Mouse (Mus musculus) G1E (cell line): ENCODE data around the gene Dnajc6. TPM values are rescaled to one million over a fixed set of nuclear protein-coding genes. Genes with fewer than 3 reads are reported as not detected.
A peak's percentile ranks its signal among the peaks of the same experiment; 100 is the strongest.

Experiments
- ATAC-seq: 2 replicates; pipeline ENCODE4 v1.8.0; 2016; ENCODE audit warnings: mild to moderate bottlenecking; ENCODE audit not compliant: insufficient number of reproducible peaks, poor library complexity, low FRiP score, severe bottlenecking; ENCODE audit errors: extremely low read depth
- DNase-seq: peaks from one replicate; pipeline ENCODE4 v3.0.0; 2012; ENCODE audit warnings: low spot score
- H3K27me3 ChIP-seq: 2 replicates; pipeline ENCODE4 v1.6.1; 2012; ENCODE audit warnings: mild to moderate bottlenecking, low read length, inconsistent platforms; ENCODE audit not compliant: insufficient read depth
- H3K36me3 ChIP-seq: replicated peaks from 2 replicates; pipeline ENCODE3; 2012; ENCODE audit warnings: mild to moderate bottlenecking, inconsistent platforms
- H3K4me1 ChIP-seq: 2 replicates; pipeline ENCODE4 v1.6.1; 2012; ENCODE audit warnings: low read depth, low read length, inconsistent platforms, mixed read lengths; ENCODE audit not compliant: insufficient read depth
- H3K4me3 ChIP-seq: 2 replicates; pipeline ENCODE4 v1.5.1; 2012; ENCODE audit warnings: low read depth, mild to moderate bottlenecking, inconsistent platforms, low read length, moderate library complexity, mixed read lengths
- H3K9me3 ChIP-seq: replicated peaks from 2 replicates; pipeline ENCODE4 v1.6.1; 2012; ENCODE audit warnings: inconsistent platforms
- CTCF ChIP-seq: IDR thresholded peaks from 2 replicates; pipeline ENCODE4 v1.5.1; 2012; ENCODE audit warnings: low read depth, low read length, inconsistent platforms, mixed read lengths
- GATA1 ChIP-seq: IDR thresholded peaks from 2 replicates; pipeline ENCODE4 v1.6.1; 2012; ENCODE audit warnings: borderline replicate concordance, low read length, inconsistent platforms, mixed read lengths
- GATA2 ChIP-seq: IDR thresholded peaks from 2 replicates; pipeline ENCODE4 v1.6.1; 2012; ENCODE audit warnings: low read depth, low read length, inconsistent platforms, borderline replicate concordance
- POLR2AphosphoS5 ChIP-seq: IDR thresholded peaks from 2 replicates; pipeline ENCODE4 v1.6.1; 2012; ENCODE audit warnings: low read depth, low read length, inconsistent platforms; ENCODE audit not compliant: insufficient replicate concordance
- TAL1 ChIP-seq: conservative IDR thresholded peaks from 2 replicates; pipeline ENCODE4 v1.6.1; 2012; ENCODE audit warnings: low read depth, low read length, inconsistent platforms, mixed read lengths
- polyA plus RNA-seq: library from polyadenylated mRNA; stranded (reverse); fragments of >175 nt; gene quantifications from 2 replicates; pipeline ENCODE4 v1.2.3, GENCODE M21; 2012
- total RNA-seq, 2 experiments: library from RNA; stranded (forward) in 1 of 2; stranded (reverse) in 1 of 2; fragments of 200-1000 nt in 1 of 2; fragments of >200 nt in 1 of 2; fragmentation: Nextera tagmentation in 1 of 2; gene quantifications; 2 replicates each; pipeline ENCODE4 v1.2.3; 2014 to 2017

Gene Dnajc6
- total and polyA plus RNA-seq, 3 experiments, result 0.05 TPM; not detected in 2

DNA sequence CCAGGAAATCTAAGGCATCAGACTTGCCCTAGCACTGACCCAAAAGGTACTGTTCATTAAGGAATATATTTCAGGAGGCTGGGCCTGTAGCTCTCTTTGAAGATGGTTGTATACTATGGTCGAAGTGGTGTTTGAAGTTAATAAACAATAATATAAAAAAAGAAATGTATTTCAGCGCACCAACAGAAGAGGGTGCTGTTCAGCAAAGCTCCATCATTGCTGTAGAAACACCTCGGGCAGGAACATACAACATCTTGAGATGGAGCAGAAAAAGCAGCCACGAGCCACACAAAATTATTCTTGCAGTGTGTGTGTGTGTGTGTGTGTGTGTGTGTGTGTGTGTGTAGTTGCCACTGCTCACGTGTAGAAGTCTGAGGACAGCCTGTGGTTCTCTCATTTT lies 25.9 kb upstream of the Dnajc6 start:
- TF ChIP-seq CTCF, result 0 out of 2 replicates have a peak, but pooled peaks have one; percentile 15
- TF ChIP-seq GATA2, result no peak
- no peak for TF ChIP-seq POLR2AphosphoS5
- TF ChIP-seq TAL1, result no peak
- TF ChIP-seq GATA1, result no peak
- no peaks in the 10 kb centered on the region for H3K4me1 ChIP-seq
- no peak for ATAC-seq

DNA sequence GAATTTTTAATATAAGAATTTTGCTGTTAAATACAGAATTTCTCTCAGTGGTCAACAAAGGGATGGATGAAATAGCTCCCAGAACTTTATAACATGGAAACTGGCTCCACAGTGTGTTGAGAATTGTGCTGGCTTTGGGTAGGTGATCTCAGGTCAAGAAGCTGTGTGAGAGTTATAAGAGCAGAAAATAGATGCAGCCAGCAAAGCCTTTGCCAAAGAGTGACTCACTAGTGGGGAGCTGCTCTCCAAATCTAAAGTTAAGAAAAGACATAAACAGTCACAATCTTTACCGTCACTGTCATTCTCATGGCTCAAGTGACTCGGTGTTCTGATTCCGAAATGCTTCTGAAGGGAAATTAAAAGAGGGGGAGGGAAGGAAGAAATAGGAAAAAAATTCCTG lies 23.7 kb upstream of the Dnajc6 start:
- Histone ChIP-seq H3K9me3 (no peaks in the 10 kb centered on the region), H3K4me3 (no peak overlapping the region), H3K36me3 (no peaks in the 10 kb centered on the region), H3K4me1 (no peaks in the 10 kb centered on the region), H3K27me3 (0 out of 2 replicates have a peak, but pooled peaks cover 2% of the 10 kb centered on the region)
- ATAC-seq (no peak), DNase-seq (no peak)
- TF ChIP-seq TAL1, result no peak
- TF ChIP-seq GATA2, result no peak
- no peak for TF ChIP-seq CTCF
- no peak for TF ChIP-seq GATA1
- no peak for TF ChIP-seq POLR2AphosphoS5

More for the DNA sequence above, 25.9 kb upstream of the Dnajc6 start:
- H3K9me3 ChIP-seq, result no peaks in the 10 kb centered on the region
- 0 out of 2 replicates have a peak, but pooled peaks cover 2% of the 10 kb centered on the region for H3K27me3 ChIP-seq
- H3K36me3 ChIP-seq, result no peaks in the 10 kb centered on the region
- DNase-seq, result no peak
- no peak overlapping the region for H3K4me3 ChIP-seq

DNA sequence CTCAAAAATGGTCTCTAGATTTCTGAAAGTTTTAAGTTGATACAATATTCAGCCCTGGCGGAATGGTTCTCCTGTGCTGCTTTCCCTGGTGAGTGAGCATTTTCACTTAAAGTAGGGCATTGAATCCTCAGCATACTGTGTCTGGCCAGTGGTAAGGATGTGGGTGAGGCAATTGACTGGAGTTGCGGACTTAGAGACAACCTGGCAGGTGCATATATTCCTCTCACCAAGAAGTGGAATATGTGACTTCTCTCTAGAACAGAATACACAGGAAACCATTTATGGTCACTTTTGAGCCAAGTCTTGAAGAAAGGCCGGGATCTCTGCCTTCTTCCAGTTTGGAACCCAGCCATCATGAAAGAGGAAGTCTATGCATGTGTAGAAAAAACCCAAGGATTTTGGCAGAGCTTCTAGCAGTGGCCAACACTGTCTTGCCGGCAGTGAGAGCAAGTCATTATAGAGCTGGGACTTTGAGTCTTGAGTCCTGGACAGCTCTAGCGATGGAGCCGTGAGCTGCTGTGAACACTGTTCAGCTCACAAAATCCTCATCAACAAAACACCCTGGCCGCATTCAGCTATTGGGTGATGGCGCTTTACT lies 6.0 kb upstream of the Dnajc6 start:
- H3K4me3 ChIP-seq, result no peak overlapping the region
- no peak for ATAC-seq
- H3K9me3 ChIP-seq, result no peaks in the 10 kb centered on the region
- no peak for DNase-seq
- TF ChIP-seq CTCF, result no peak
- no peak for TF ChIP-seq GATA2
- no peaks in the 10 kb centered on the region for H3K36me3 ChIP-seq
- no peaks in the 10 kb centered on the region for H3K27me3 ChIP-seq
- no peaks in the 10 kb centered on the region for H3K4me1 ChIP-seq

DNA sequence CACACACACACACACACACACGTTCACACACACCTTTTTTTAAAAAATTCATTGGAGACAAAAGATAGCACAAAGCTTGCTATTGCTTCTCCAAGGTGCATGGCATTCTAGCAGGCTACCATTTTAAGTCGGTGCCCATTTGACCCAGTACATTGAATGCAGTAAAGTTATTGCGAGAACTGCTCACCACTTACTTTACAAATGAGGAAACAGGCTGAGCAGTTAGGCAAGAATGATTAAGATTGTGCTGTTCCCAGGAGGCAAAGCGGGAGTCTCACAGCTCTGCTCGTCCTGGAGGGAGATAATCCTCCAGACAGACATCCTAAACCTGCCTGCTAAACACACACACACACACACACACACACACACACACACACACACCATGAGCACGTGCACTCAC lies 4.7 kb upstream of the Dnajc6 start:
- Histone ChIP-seq H3K27me3 (no peaks in the 10 kb centered on the region), H3K4me3 (no peak overlapping the region), H3K9me3 (peaks cover 6% of the 10 kb centered on the region), H3K36me3 (no peaks in the 10 kb centered on the region), H3K4me1 (no peaks in the 10 kb centered on the region)
- TF ChIP-seq POLR2AphosphoS5, result no peak
- no peak for TF ChIP-seq GATA2
- TF ChIP-seq CTCF, result no peak
- TF ChIP-seq TAL1, result no peak
- no peak for TF ChIP-seq GATA1
- ATAC-seq, result no peak
- DNase-seq, result no peak

DNA sequence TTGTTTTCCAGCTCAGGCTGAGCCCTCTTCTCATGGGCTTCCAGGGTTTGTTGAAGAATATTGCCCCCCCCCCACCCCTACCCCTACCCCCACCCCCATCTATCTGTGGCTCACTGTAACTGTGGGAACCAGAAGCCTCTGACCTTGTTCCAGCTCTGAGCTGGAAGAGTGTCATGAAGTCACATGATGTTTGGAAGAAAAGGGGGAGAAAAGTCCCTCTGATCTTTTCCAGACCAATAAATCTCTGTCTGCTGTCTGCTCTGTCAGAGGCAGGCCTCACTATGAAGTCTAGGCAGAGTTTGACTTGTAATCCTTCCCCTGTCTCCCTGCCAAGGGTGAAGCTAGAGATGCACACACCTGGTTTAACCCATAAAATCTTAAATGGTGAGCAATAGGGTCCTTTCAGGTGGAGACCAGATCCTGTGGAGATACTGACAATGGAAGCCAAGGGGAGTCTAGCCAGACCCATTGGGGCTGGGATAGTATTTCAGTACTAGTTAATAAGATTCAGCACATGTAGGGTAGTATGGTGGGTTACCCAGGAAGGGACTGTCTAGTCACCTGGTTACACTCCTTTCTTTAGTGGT lies 2.7 kb upstream of the Dnajc6 start:
- ATAC-seq, result no peak
- H3K9me3 ChIP-seq, result peaks cover 8% of the 10 kb centered on the region
- DNase-seq, result no peak
- no peaks in the 10 kb centered on the region for H3K4me1 ChIP-seq
- H3K4me3 ChIP-seq, result no peak overlapping the region
- no peak for TF ChIP-seq CTCF
- no peak for TF ChIP-seq GATA2
- TF ChIP-seq GATA1, result no peak
- no peak for TF ChIP-seq POLR2AphosphoS5
- TF ChIP-seq TAL1, result no peak
- no peaks in the 10 kb centered on the region for H3K27me3 ChIP-seq
- no peaks in the 10 kb centered on the region for H3K36me3 ChIP-seq

DNA sequence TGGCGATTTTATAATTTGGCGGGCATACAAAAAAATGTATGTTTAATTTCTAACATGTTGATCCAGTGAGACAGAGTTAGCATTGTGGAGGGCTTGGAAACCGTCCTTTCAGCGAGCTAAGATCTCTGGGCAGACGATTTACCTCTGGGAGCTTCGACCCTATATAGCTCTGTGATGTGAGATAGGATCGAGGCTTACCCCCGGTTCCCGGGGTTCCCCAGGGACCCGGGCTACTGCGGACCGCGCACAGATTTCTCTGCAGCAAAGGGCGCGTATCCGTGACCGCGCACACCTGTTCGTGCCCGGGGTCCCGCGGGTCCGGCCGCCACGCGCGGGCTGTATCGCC lies 287 bp upstream of the Dnajc6 start:
- H3K36me3 ChIP-seq, result no peaks in the 10 kb centered on the region
- no peak overlapping the region for H3K4me3 ChIP-seq
- H3K4me1 ChIP-seq, result no peaks in the 10 kb centered on the region
- DNase-seq (no peak), ATAC-seq (no peak)
- peaks cover 8% of the 10 kb centered on the region for H3K9me3 ChIP-seq
- no peak for TF ChIP-seq POLR2AphosphoS5
- no peak for TF ChIP-seq GATA1
- TF ChIP-seq GATA2, result no peak
- no peak for TF ChIP-seq CTCF
- no peak for TF ChIP-seq TAL1
- no peaks in the 10 kb centered on the region for H3K27me3 ChIP-seq

DNA sequence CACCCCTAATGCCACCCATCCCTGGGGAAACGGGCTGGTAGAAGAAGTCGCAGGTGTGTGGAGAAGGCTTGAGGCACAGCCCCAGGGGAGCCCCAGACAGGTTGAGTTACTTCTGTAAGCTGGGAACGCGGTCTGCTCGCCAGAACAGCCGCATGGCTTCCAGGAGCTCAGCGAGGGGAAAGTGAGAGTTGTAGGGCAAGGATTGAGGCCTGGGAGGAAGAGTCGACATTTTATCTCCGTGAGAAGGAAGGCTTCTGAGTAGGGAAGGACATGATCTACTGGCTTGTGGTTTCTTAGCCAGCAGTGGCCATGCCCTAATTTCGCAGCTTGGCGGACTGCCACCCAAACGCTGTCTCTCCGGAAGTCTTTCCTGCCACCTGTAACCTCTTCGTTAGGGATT lies 888 bp downstream of the Dnajc6 start:
- Histone ChIP-seq H3K36me3 (no peaks in the 10 kb centered on the region), H3K4me1 (no peaks in the 10 kb centered on the region), H3K27me3 (no peaks in the 10 kb centered on the region), H3K4me3 (no peak overlapping the region), H3K9me3 (peaks cover 8% of the 10 kb centered on the region)
- no peak for TF ChIP-seq GATA2
- TF ChIP-seq CTCF, result no peak
- ATAC-seq, result no peak
- no peak for DNase-seq
